Mouse (Mus musculus) midbrain, postnatal 0 days (tissue): Measurements from ENCODE around the gene Als2cr12. TPM values are rescaled to one million over a fixed set of nuclear protein-coding genes. Genes with fewer than 3 reads are reported as not detected.
"Not testable (repeated sequence)": the region's sequence is repeated elsewhere in the genome, so short reads cannot be mapped to it uniquely, and the experiment has no call there.

Source experiments
- ATAC-seq: fragments of 200-750 bp; cut with Nextera tagmentation; 2 replicates; pipeline ENCODE4 v1.8.0; 2017; ENCODE audit warnings: moderate number of reproducible peaks, mild to moderate bottlenecking, moderate TSS enrichment, moderate library complexity; ENCODE audit not compliant: low FRiP score
- DNase-seq: peaks from one replicate; pipeline ENCODE4 v3.0.0-alpha.2; 2015; ENCODE audit warnings: low spot score
- H3K27ac ChIP-seq: fragments of 300-500 bp; sonication (generic); 2 replicates; pipeline ENCODE4 v1.5.1; 2014; ENCODE audit warnings: low read depth, mild to moderate bottlenecking, low read length, mixed read lengths
- H3K27me3 ChIP-seq: fragments of 300-500 bp; sonication (generic); 2 replicates; pipeline ENCODE4 v1.6.1; 2014; ENCODE audit warnings: low read length, control low read depth, mixed read lengths; ENCODE audit not compliant: insufficient read depth
- H3K36me3 ChIP-seq: fragments of 300-500 bp; sonication (generic); 2 replicates; pipeline ENCODE4 v1.6.1; 2014; ENCODE audit warnings: low read length, control low read depth, mixed read lengths; ENCODE audit not compliant: insufficient read depth
- H3K4me1 ChIP-seq: fragments of 300-500 bp; sonication (generic); 2 replicates; pipeline ENCODE4 v1.6.1; 2014; ENCODE audit warnings: mild to moderate bottlenecking, control low read depth, antibody characterized with exemption, low read length, mixed read lengths; ENCODE audit not compliant: insufficient read depth
- H3K4me2 ChIP-seq: fragments of 300-500 bp; sonication (generic); 2 replicates; pipeline ENCODE4 v1.6.1; 2014; ENCODE audit warnings: low read depth, mild to moderate bottlenecking, low read length, mixed read lengths; ENCODE audit not compliant: poor library complexity, severe bottlenecking
- H3K4me3 ChIP-seq: fragments of 300-500 bp; sonication (generic); 2 replicates; pipeline ENCODE4 v1.5.1; 2014; ENCODE audit warnings: low read depth, mild to moderate bottlenecking, low read length, moderate library complexity
- H3K9ac ChIP-seq: fragments of 300-500 bp; sonication (generic); replicated peaks from 2 replicates; pipeline ENCODE4 v1.6.1; 2014; ENCODE audit warnings: mild to moderate bottlenecking, low read length, moderate library complexity, mixed read lengths; ENCODE audit not compliant: poor library complexity, severe bottlenecking
- H3K9me3 ChIP-seq: fragments of 300-500 bp; sonication (generic); 2 replicates; pipeline ENCODE4 v1.6.1; 2016; ENCODE audit warnings: low read length, control low read depth
- CTCF ChIP-seq: IDR thresholded peaks from 2 replicates; pipeline ENCODE4 v1.5.1; 2016; ENCODE audit warnings: antibody characterized with exemption, mild to moderate bottlenecking
- WGBS: fragments of 180-500 bp; shearing (Covaris S2); extraction: QIAGEN DNeasy Blood & Tissue Kit; methylation state at CpG from one replicate; pipeline ENCODE4 v1.1.7; 2014; 5-methylcytosine and 5-hydroxymethylcytosine counted together
- polyA plus RNA-seq: library from polyadenylated mRNA; unstranded; fragments of >200 nt; fragmentation: Nextera tagmentation; extraction: Ambion mirVana; gene quantifications from 2 replicates; pipeline ENCODE4 v1.2.1, GENCODE M21; 2015
- total RNA-seq: library from RNA; depleted of rRNA; stranded (reverse); fragments of >200 nt; gene quantifications from 2 replicates; pipeline ENCODE4 v1.2.3, GENCODE M21; 2014

Gene Als2cr12
- total and polyA plus RNA-seq, 2 experiments from 2014 or later = not detected

DNA sequence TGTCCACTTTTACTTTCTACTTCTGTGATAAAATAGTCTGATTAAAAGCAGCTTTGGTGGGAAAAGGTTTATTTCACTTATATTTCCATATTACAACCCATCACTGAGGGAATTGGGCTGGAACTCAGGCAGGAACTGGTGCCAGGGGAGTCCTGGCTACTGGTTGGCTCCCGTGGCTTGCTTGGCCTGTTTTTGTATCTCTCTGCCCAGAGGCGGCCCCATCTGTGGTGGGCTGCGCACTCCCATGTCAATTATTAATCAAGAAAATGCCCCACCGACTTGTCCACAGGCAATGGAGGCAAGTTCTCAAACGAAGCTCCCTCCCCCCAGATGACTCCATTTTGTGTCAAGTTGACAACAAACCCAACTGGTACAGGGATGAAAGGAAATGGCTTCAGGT is 27.6 kb downstream of the Als2cr12 start:
- 86% methylated on average over 5 of the region's 5 CpGs for WGBS
- no peak for TF ChIP-seq CTCF
- H3K9ac ChIP-seq = no peak overlapping the region

DNA sequence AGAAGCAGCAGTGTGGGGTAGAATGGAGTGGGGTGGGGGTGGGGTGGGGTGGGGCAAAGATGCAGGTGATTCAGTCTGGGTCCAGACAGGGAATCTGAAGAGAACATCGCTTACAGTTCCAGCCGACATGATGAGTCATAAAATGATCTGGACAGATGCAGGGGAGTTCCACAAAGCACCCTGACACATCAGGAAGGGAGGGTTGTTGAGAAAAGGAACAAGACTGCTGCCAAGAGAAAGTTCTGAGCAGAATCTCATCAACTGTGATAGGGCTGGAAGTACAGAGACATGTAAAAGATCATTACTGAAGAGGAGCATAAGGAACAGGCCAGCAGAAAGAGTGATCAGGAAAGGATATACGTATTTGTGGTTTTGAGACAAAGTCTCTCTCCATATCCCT is 32.4 kb downstream of the Als2cr12 start:
- not testable (repeated sequence) for H3K4me1 ChIP-seq, H3K9ac ChIP-seq, DNase-seq, H3K4me3 ChIP-seq, H3K4me2 ChIP-seq, H3K27me3 ChIP-seq, ATAC-seq, H3K27ac ChIP-seq, H3K36me3 ChIP-seq, H3K9me3 ChIP-seq
- 93% methylated on average over 3 of the region's 3 CpGs for WGBS

More for the DNA sequence above, 27.6 kb downstream of the Als2cr12 start:
- Histone ChIP-seq H3K4me2 (no peak overlapping the region), H3K27me3 (no peaks in the 10 kb centered on the region), H3K4me1 (no peaks in the 10 kb centered on the region), H3K36me3 (no peaks in the 10 kb centered on the region), H3K27ac (no peak overlapping the region), H3K9me3 (no peaks in the 10 kb centered on the region), H3K4me3 (no peak overlapping the region)
- DNase-seq (no peak), ATAC-seq (no peak)

DNA sequence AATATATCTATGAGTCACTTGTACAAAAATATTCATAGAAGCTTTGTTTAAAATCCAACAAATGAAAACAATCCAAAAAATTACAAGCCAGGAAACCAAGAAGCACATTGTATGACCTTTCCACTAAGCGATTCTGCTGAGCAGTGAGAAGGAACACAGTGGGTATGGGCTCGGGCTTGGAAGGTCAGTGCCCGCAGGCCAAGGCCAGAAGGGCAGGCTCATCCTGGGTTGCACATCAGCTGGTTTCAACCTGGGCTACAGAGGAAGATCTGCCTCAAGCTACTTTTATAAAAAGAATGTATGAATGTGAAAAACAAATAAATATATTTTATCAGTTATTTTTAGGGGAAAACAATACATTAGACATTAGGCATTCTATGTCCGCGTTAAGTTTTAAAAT is 33.1 kb downstream of the Als2cr12 start:
- not testable (repeated sequence) for H3K27me3 ChIP-seq, ATAC-seq, H3K4me1 ChIP-seq, H3K9ac ChIP-seq, DNase-seq, H3K36me3 ChIP-seq, H3K27ac ChIP-seq, H3K9me3 ChIP-seq, H3K4me3 ChIP-seq, H3K4me2 ChIP-seq
- WGBS = 93% methylated on average over 5 of the region's 5 CpGs

DNA sequence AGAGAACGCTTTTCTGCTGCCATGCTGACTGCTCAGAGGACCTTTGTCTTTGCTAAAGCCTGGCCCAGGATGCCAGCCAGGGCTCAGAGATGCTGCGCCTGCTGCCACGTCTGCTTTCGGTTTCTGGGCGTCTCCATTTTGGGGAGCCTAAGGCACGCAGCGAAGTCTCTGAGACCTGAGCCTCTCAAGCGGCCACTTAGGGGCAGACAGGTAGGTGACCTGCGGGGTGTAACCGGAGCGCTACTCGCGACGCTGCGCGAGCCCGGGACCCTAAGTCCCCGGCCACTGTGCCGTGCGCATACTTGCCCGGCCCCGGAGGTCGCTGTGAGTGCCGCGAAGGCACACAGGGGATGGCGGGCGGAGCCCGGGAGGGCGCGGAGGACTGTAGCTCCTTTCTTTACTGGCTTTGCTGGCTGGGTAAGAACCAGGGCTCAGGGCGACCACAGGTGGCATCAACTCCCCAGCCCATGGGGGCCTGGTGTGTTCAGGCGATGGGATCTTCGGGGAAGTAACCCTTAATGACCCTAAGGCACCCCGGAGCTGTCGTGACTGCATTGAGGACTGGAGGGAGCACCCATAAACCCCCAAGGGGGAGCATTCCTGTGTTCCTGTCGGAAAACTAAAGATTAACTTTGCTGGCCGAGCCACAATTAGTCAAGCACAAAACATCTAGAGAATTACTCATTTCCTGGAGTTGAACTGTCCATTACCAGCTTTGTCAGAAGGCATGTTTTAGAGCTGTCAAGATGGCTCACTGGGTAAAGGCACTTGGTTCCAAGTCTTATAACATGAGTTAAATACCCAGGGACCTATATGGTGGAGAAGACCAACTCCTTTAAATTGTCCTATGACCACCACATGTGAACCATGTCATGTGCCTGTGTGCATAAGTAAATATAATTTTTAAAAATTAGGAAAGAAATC is 43.0 kb downstream of the Als2cr12 start:
- Histone ChIP-seq H3K9ac (peak overlapping the region; percentile 70), H3K27me3 (no peaks in the 10 kb centered on the region), H3K27ac (no peak overlapping the region), H3K4me3 (peak overlapping the region; percentile 58), H3K36me3 (no peaks in the 10 kb centered on the region), H3K9me3 (no peaks in the 10 kb centered on the region), H3K4me2 (peak overlapping the region; percentile 80), H3K4me1 (no peaks in the 10 kb centered on the region)
- WGBS = 2% methylated on average over 37 of the region's 37 CpGs
- ATAC-seq (peak; percentile 84), DNase-seq (peak; percentile 49)
- TF ChIP-seq CTCF = no peak

DNA sequence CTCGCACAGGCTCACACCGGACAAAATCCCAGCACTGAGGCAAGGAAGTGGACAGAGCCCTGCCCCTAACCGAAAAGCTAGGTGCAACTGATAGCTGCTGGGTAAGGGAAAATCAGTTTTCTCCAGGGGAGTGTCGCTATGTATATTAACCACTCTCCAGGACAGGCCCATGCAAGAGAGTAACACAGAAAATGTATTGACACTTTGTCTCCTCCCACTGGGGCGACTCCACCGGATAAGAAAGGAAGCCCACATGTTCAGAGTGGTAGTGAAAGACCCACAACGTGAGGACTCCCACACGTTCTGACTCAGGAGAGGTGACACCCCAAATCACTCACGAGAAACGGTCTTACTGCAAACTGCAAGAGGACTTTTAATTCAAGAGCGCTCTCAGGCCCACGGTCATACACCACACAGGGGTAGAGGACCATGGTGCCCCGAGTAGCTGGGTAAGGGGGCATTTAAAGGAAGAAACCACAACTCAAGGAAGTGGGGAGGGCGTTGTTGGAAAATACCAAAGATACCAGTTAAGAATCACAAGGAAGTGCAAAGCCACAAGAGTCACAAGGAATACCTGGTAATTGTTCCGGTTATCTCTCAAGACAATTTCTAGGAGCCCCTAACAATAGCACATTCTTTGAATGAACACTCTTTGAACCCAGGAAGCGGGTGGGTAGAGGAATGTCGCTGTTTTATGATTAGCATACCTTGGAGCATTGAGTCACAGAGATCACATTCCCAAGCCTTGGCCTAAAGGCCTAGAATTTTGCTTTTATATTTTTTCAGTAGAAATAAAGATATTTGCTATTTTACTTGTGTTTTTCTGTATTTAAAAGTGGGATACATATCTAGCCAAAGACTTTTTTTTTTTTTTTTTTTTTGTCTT is 44.0 kb downstream of the Als2cr12 start:
- Histone ChIP-seq H3K4me3 (peak overlapping the region; percentile 58), H3K9ac (peak overlapping the region; percentile 70; the same call in 1 of the 2 replicates), H3K4me2 (peak overlapping the region; percentile 80)
- not testable (repeated sequence) for H3K27ac ChIP-seq, ATAC-seq, H3K9me3 ChIP-seq, H3K4me1 ChIP-seq, H3K27me3 ChIP-seq, H3K36me3 ChIP-seq, DNase-seq
- 87% methylated on average over 17 of the region's 17 CpGs for WGBS

DNA sequence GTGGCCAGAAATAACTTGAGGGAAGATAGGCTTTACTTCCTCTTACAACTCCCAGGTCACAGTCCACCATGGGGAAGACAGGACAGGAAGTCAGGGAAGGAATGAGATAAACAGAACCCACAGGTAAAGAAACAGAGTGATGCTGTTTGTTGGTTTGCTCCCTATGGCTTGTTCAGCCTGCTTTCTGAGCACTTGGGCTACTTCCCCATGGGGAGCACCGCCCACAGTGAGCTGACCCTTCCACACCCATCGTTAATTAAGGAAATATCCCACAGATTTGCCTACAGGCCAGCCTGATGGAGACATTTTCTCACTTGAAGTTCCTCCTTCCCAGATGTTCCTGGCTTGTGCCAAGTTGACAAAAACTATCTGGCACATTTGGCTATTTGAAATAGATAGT is 66.9 kb downstream of the Als2cr12 start:
- H3K27ac ChIP-seq, H3K4me1 ChIP-seq, H3K27me3 ChIP-seq, H3K4me3 ChIP-seq, H3K9me3 ChIP-seq, H3K9ac ChIP-seq, H3K36me3 ChIP-seq, ATAC-seq, H3K4me2 ChIP-seq, DNase-seq: not testable (repeated sequence)
- 100% methylated on average over 1 of the region's 2 CpGs for WGBS
